Mouse (Mus musculus): ENCODE results near the gene Kremen2.

DNA sequence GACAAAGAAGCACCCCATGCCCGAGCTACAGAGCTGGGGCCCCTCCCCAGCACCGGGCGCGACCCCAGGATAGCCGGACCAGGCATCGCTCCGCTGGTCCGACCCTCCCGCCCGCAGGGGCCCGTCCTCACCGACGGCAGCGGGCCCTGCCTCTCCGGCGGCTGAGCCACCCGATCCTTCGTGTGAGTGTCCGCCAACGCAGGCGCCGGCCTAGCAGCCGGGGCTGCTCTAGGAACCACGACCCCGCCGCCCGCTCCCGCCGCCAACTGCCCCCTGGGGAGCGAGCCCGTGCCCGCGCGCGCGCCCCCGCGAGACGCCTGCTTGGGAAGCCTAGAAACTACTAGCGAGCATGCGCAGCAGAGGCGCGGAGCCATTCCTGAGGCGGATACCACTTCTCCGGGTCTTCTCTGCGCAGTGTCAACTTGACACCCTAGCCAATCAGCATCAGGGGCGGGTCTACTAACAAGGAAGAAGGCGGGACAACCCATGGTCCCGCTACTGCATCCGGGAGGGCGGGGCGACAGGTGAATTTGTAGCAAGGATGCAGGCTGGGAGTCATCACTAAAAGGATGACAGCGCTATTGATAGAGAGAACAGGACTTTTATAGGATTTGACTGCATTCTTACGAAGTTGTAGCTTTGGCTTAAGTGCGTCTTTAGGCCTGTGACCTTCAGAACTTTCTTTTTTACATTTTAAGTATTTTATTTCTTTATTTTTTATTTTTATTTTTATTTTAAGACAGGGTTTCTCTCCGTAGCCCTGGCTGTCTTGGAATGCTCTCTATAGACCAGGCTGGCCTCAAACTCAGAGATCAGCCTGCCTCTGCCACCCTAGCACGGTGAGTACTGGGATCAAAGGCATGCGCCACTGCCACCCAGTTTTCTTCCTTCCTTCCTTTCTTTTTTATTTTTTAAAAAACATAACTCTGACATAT, 25.9 kb upstream of the Kremen2 start, which contains the start of gene Flywch1:
- TF ChIP-seq MYOG (IDR thresholded peaks at IDR 0.05; ENCODE audit: control insufficient read depth in 1 of 3, insufficient read depth in 1 of 3, insufficient read length in 2 of 3, low read depth in 2 of 3) (no peak), POLR2A (IDR thresholded peaks at IDR 0.05; ENCODE audit: insufficient read length, low read depth) (peak; percentile 79)
